Mouse (Mus musculus): ENCODE results near the gene E130114P18Rik. TPM values are rescaled to one million over a fixed set of nuclear protein-coding genes. Genes with fewer than 3 reads are reported as not detected.

The E130114P18Rik gene
- polyA plus RNA-seq, 1 experiment, result 14.9 TPM

DNA sequence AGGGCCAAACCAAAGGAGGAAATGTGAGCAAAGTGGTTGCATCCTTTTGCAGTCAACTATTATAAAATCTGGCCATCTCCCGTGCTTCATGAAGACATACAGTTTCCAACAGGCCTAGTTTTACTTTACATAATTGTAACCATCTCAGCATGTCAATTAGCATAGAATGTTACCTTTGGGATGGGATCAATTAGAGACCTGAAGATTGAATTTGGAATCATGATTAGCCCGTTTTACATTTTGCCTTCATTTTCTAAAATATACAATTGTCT, 129.5 kb downstream of the E130114P18Rik start:
- 81% methylated on average over 2 of the region's 2 CpGs for WGBS
- H3K27me3 ChIP-seq (ENCODE audit: control insufficient read depth, insufficient read depth, low read length), result no peaks in the 10 kb centered on the region
- H3K4me1 ChIP-seq (ENCODE audit: control insufficient read depth, insufficient read depth, low read length), result peaks cover 14% of the 10 kb centered on the region
- no peak for DNase-seq
- H3K27ac ChIP-seq (ENCODE audit: insufficient read depth, low read length), result no peak overlapping the region; the same call in 1 of the 2 replicates
- TF ChIP-seq POLR2A (IDR thresholded peaks at IDR 0.05; ENCODE audit: borderline replicate concordance, insufficient read depth, low read length) (no peak), CTCF (IDR thresholded peaks at IDR 0.05; ENCODE audit: borderline replicate concordance, insufficient read depth, low read depth, low read length) (no peak)
- H3K4me3 ChIP-seq (replicated peaks; ENCODE audit: insufficient read depth, low read depth, low read length), result no peak overlapping the region

DNA sequence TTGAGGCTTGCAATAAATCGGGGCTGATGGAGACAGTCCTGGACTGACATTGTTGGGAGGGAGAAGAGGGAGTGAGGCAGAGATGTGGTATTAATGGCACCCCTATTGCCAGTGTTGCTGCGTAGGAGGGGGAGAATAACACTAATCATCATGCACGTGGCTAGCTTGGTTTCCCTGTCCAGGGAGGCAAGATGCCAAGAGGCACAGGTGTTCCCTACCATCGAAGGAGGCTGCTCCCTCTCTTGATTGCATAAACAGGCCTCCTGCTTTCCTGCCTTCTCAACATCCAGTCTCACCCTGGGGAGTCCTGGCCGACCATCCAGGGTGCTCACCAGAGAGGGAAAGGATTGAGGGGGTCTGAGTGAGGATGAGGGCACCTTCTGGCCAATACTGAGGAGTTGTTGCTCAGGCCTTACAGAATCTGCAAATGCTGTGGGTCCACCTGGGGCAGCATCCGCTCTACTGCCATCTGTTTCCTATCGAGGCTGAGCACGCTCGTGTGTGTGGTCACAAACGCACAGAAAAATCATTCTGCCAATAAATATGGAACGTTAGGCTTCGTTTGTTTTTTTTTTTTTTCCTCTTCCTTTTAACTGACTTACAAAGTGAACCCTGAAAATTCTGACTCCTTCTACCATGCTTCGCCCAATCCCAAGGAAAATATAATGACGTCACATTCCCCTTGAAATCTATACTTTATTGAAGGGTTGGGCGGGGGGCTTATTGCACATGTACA, 130.0 kb downstream of the E130114P18Rik start:
- Histone ChIP-seq H3K27ac (ENCODE audit: insufficient read depth, low read length) (peak overlapping the region; percentile 8), H3K4me1 (ENCODE audit: control insufficient read depth, insufficient read depth, low read length) (peaks cover 14% of the 10 kb centered on the region), H3K4me3 (replicated peaks; ENCODE audit: insufficient read depth, low read depth, low read length) (no peak overlapping the region), H3K27me3 (ENCODE audit: control insufficient read depth, insufficient read depth, low read length) (no peaks in the 10 kb centered on the region)
- TF ChIP-seq CTCF (IDR thresholded peaks at IDR 0.05; ENCODE audit: borderline replicate concordance, insufficient read depth, low read depth, low read length) (no peak), POLR2A (IDR thresholded peaks at IDR 0.05; ENCODE audit: borderline replicate concordance, insufficient read depth, low read length) (no peak)
- 17% methylated on average over 15 of the region's 15 CpGs for WGBS
- peak; percentile 86 to 91 for DNase-seq

DNA sequence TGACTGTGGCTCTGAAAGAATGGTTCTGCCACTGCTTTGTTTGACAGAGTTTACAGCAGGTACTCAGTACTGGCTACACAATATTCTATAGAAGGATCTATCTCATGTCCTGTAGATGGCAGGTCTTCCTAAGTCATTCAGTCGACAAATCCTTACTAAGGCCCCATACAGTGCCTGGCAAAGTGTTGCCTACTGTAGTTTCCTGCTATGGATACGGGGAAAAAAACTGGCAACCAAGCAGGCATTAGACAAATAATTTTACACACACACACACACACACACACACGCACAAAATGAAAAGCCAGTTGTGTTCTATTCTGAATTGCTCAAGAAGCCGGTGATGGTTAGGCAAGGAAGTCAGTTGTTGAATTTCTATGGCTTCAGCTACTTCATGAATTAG, 130.6 kb downstream of the E130114P18Rik start:
- 70% methylated on average over 4 of the region's 4 CpGs for WGBS
- no peak overlapping the region for H3K27ac ChIP-seq (ENCODE audit: insufficient read depth, low read length)
- no peak for DNase-seq
- H3K4me1 ChIP-seq (ENCODE audit: control insufficient read depth, insufficient read depth, low read length), result peaks cover 14% of the 10 kb centered on the region
- no peaks in the 10 kb centered on the region for H3K27me3 ChIP-seq (ENCODE audit: control insufficient read depth, insufficient read depth, low read length)
- TF ChIP-seq CTCF (IDR thresholded peaks at IDR 0.05; ENCODE audit: borderline replicate concordance, insufficient read depth, low read depth, low read length) (no peak), POLR2A (IDR thresholded peaks at IDR 0.05; ENCODE audit: borderline replicate concordance, insufficient read depth, low read length) (no peak)
- H3K4me3 ChIP-seq (replicated peaks; ENCODE audit: insufficient read depth, low read depth, low read length), result no peak overlapping the region

DNA sequence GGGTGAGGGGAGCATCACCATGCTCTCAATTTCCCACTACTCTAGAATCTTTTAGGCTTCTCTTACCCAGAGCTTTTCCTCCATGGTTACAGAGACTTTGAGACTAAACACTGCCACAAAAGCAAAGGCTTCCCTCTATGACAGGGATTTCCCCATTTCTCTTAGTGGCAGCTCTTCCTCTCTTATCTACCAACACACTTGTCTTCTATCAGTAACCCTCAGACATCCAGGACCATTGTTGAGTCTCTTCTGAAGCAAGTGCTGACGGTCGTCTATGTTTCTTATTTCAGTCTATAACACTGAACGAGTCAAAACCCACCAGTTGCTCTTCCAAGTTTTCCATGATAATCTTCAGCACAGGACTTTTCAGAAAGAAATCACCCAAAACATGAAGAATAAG, 137.5 kb downstream of the E130114P18Rik start:
- Histone ChIP-seq H3K27ac (ENCODE audit: insufficient read depth, low read length) (no peak overlapping the region), H3K4me1 (ENCODE audit: control insufficient read depth, insufficient read depth, low read length) (no peaks in the 10 kb centered on the region), H3K4me3 (replicated peaks; ENCODE audit: insufficient read depth, low read depth, low read length) (no peak overlapping the region), H3K27me3 (ENCODE audit: control insufficient read depth, insufficient read depth, low read length) (no peaks in the 10 kb centered on the region)
- WGBS, result 97% methylated on average over 3 of the region's 3 CpGs
- DNase-seq, result no peak
- TF ChIP-seq POLR2A (IDR thresholded peaks at IDR 0.05; ENCODE audit: borderline replicate concordance, insufficient read depth, low read length) (no peak), CTCF (IDR thresholded peaks at IDR 0.05; ENCODE audit: borderline replicate concordance, insufficient read depth, low read depth, low read length) (no peak)

DNA sequence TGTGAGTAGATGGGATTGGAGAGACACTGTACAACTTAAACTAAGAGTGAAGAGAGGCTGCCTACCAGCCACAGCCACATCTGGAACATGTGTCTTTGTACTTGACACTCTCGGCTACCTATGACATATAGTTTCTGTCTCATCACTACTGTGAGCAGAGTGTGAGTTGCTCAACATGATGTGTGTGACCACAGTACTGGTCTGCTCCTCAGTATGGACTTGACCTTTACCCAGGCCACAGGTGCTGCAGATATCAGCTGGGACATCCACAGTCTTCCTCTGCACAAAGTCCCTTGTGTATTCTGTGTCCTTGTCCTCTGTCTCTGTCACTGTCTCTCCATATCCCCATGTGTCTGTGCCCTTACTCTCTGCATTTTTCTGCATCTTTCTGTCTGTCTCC, 141.3 kb downstream of the E130114P18Rik start:
- H3K4me3 ChIP-seq (replicated peaks; ENCODE audit: insufficient read depth, low read depth, low read length), result no peak overlapping the region
- no peak overlapping the region for H3K27ac ChIP-seq (ENCODE audit: insufficient read depth, low read length)
- no peaks in the 10 kb centered on the region for H3K4me1 ChIP-seq (ENCODE audit: control insufficient read depth, insufficient read depth, low read length)
- no peak for DNase-seq
- 96% methylated on average over 1 of the region's 1 CpGs for WGBS
- H3K27me3 ChIP-seq (ENCODE audit: control insufficient read depth, insufficient read depth, low read length), result no peaks in the 10 kb centered on the region
- TF ChIP-seq CTCF (IDR thresholded peaks at IDR 0.05; ENCODE audit: borderline replicate concordance, insufficient read depth, low read depth, low read length) (no peak), POLR2A (IDR thresholded peaks at IDR 0.05; ENCODE audit: borderline replicate concordance, insufficient read depth, low read length) (no peak)

DNA sequence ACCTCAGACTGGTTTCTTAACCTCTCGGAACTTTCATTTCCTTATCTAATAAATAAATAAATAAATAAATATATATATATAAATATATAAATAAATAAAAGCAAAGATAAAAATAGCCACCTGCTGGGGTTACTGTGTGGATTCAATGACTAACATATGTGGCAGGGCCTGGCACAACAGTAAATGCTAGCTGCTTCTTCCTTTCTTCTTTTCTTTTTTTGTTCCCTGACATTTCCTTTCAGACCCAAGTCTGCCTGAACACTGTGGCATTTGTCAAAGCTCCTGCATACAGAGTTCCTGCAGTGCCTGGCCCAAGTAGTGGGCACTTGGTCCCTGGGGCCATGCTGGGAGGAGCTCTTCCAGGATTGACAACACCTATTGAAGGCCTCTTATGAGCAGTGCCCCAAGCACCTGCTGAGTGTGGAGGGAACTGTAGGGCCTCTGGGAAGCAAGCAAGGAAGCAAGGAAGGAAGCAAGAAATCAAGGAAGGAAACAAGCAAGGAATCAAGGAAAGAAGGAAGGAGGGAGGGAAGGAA, 142.1 kb downstream of the E130114P18Rik start:
- no peak overlapping the region for H3K27ac ChIP-seq (ENCODE audit: insufficient read depth, low read length)
- DNase-seq, result no peak
- WGBS, result 97% methylated on average over 1 of the region's 1 CpGs

DNA sequence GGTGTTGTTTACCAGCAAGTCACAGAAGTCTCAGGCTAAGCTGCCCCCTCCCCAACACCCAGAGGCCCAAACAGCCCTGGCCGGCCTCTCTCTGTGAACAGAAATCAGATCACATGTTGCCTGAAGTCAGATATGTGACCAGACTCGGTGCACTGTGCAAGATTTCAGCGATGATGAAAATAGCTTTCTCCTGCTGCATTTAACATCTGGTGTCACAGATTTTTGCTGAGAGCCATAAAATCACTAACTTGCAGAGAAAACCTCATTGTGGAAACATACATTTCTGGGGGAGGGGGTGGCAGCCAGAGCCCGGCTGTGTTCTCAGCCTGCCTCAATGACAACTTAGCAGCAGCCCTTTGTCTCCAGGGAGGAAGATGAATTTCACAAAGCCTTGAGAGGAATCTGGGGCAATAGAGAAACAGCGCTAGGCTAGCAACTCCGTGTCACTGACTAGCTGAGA, 142.6 kb downstream of the E130114P18Rik start:
- no peaks in the 10 kb centered on the region; the same call in 1 of the 2 replicates for H3K27me3 ChIP-seq (ENCODE audit: control insufficient read depth, insufficient read depth, low read length)
- 73% methylated on average over 6 of the region's 6 CpGs for WGBS
- H3K4me3 ChIP-seq (replicated peaks; ENCODE audit: insufficient read depth, low read depth, low read length), result no peak overlapping the region
- H3K27ac ChIP-seq (ENCODE audit: insufficient read depth, low read length), result no peak overlapping the region
- TF ChIP-seq CTCF (IDR thresholded peaks at IDR 0.05; ENCODE audit: borderline replicate concordance, insufficient read depth, low read depth, low read length) (no peak), POLR2A (IDR thresholded peaks at IDR 0.05; ENCODE audit: borderline replicate concordance, insufficient read depth, low read length) (no peak)
- H3K4me1 ChIP-seq (ENCODE audit: control insufficient read depth, insufficient read depth, low read length), result no peaks in the 10 kb centered on the region
- DNase-seq, result no peak

More for the DNA sequence above, 142.1 kb downstream of the E130114P18Rik start:
- Histone ChIP-seq H3K4me3 (replicated peaks; ENCODE audit: insufficient read depth, low read depth, low read length) (no peak overlapping the region), H3K27me3 (ENCODE audit: control insufficient read depth, insufficient read depth, low read length) (no peaks in the 10 kb centered on the region; the same call in 1 of the 2 replicates), H3K4me1 (ENCODE audit: control insufficient read depth, insufficient read depth, low read length) (no peaks in the 10 kb centered on the region)
- no peak for TF ChIP-seq POLR2A (IDR thresholded peaks at IDR 0.05; ENCODE audit: borderline replicate concordance, insufficient read depth, low read length)
- TF ChIP-seq CTCF (IDR thresholded peaks at IDR 0.05; ENCODE audit: borderline replicate concordance, insufficient read depth, low read depth, low read length), result no peak
